Comparison of ENCODE assay signal across 11 mouse cellular contexts in genomic region chr3:88295272-88295671, GRCm38 (mm10). TPM values are rescaled to one million over a fixed set of nuclear protein-coding genes. Genes with fewer than 3 reads are reported as not detected.
DNase-seq lines count a peak whose midpoint lies in the region; ATAC-seq and TF ChIP-seq lines count a peak whose summit lies in the region.
"Not testable (repeated sequence)": the region's sequence is repeated elsewhere in the genome, so short reads cannot be mapped to it uniquely, and the experiment has no call there.
"Had no signal": no experiment of that assay in that cellular context is flagged by ENCODE, and none has a peak within 500 bp of the region (broad histone marks: within the 10 kb centered on the region; RNA-seq: fewer than 3 reads in every experiment).

No protein-coding gene starts in this region.

- TF ChIP-seq POLR2A in CH12.LX (IDR thresholded peaks at IDR 0.05; ENCODE audit: low read depth, low read length), result not testable (repeated sequence)

- WGBS in embryonic facial prominence, embryonic 12.5 days, result 78% methylated on average over 1 of the region's 1 CpGs
- 63% methylated on average over 1 of the region's 1 CpGs for WGBS in forebrain, embryonic 14.5 days
- 71% methylated on average over 1 of the region's 1 CpGs for WGBS in heart, embryonic 16.5 days
- 50% methylated on average over 1 of the region's 1 CpGs for WGBS in intestine, embryonic 16.5 days
- 71% methylated on average over 1 of the region's 1 CpGs for WGBS in liver, embryonic 11.5 days
- WGBS in neural tube, embryonic 13.5 days, result 74% methylated on average over 1 of the region's 1 CpGs

- H3K4me2 ChIP-seq in CH12.LX (ENCODE audit: insufficient read depth, low read depth, poor library complexity, severe bottlenecking), result peak overlapping the region; percentile 100
- H3K4me2 ChIP-seq in embryonic facial prominence, embryonic 12.5 days (replicated peaks), result peak overlapping the region; percentile 59
- H3K4me2 ChIP-seq in forebrain, embryonic 14.5 days (ENCODE audit: low read length), result peak overlapping the region; percentile 67
- peak overlapping the region; percentile 67 for H3K4me2 ChIP-seq in heart, embryonic 16.5 days (ENCODE audit: low read depth, low read length)
- H3K4me2 ChIP-seq in intestine, embryonic 16.5 days (ENCODE audit: low read depth, low read length), result not testable (repeated sequence)
- peak overlapping the region; percentile 67 for H3K4me2 ChIP-seq in liver, embryonic 11.5 days
- peak overlapping the region; percentile 62; the same call in 1 of the 2 replicates for H3K4me2 ChIP-seq in neural tube, embryonic 13.5 days

- peaks cover 33% of the 10 kb centered on the region for H3K79me2 ChIP-seq in CH12.LX (replicated peaks; ENCODE audit: control insufficient read depth, extremely low read depth, insufficient read depth, poor library complexity, severe bottlenecking)

- H3K4me1 ChIP-seq in CH12.LX (ENCODE audit: control insufficient read depth in 1 of 2, insufficient read depth in 2 of 2), result peaks cover 0 to 34% of the 10 kb centered on the region in 2 experiments; a peak in 3 of 4 replicates
- H3K4me1 ChIP-seq in embryonic facial prominence, embryonic 12.5 days, result peaks cover 14% of the 10 kb centered on the region
- peaks cover 16% of the 10 kb centered on the region; the same call in 1 of the 2 replicates for H3K4me1 ChIP-seq in forebrain, embryonic 14.5 days (ENCODE audit: control insufficient read depth, insufficient read depth, low read length)
- H3K4me1 ChIP-seq in heart, embryonic 16.5 days (ENCODE audit: control insufficient read depth, insufficient read depth, low read length), result peaks cover 15% of the 10 kb centered on the region
- H3K4me1 ChIP-seq in intestine, embryonic 16.5 days (ENCODE audit: control insufficient read depth, insufficient read depth, low read length), result not testable (repeated sequence)
- peaks cover 17% of the 10 kb centered on the region for H3K4me1 ChIP-seq in liver, embryonic 11.5 days (replicated peaks; ENCODE audit: control insufficient read depth, insufficient read depth, low read length)
- peaks cover 40% of the 10 kb centered on the region for H3K4me1 ChIP-seq in megakaryocyte, embryonic 14.5 days
- peaks cover 28% of the 10 kb centered on the region for H3K4me1 ChIP-seq in neural tube, embryonic 13.5 days (replicated peaks)

- H3K9ac ChIP-seq in CH12.LX (ENCODE audit: insufficient read depth, low read depth), result peak overlapping the region; percentile 86; the same call in 1 of the 2 replicates
- H3K9ac ChIP-seq in embryonic facial prominence, embryonic 12.5 days; liver, embryonic 11.5 days (ENCODE audit: low read depth, low read length); neural tube, embryonic 13.5 days: not testable (repeated sequence)
- H3K9ac ChIP-seq in forebrain, embryonic 14.5 days (ENCODE audit: low read length), result peak overlapping the region; percentile 54
- H3K9ac ChIP-seq in heart, embryonic 16.5 days (ENCODE audit: low read length), result peak overlapping the region; percentile 78
- peak overlapping the region; percentile 46 for H3K9ac ChIP-seq in intestine, embryonic 16.5 days (ENCODE audit: low read depth, low read length)

- H3K36me3 ChIP-seq in CH12.LX (replicated peaks in 1 of 2; ENCODE audit: control insufficient read depth in 1 of 2, insufficient read depth in 1 of 2, low read length in 1 of 2), result peaks cover 10 to 32% of the 10 kb centered on the region in 2 experiments
- H3K36me3 ChIP-seq in embryonic facial prominence, embryonic 12.5 days, result peaks cover 12% of the 10 kb centered on the region
- peaks cover 17% of the 10 kb centered on the region for H3K36me3 ChIP-seq in forebrain, embryonic 14.5 days (ENCODE audit: control insufficient read depth, insufficient read depth, low read length)
- H3K36me3 ChIP-seq in heart, embryonic 16.5 days (ENCODE audit: control insufficient read depth, insufficient read depth); intestine, embryonic 16.5 days (ENCODE audit: control insufficient read depth, insufficient read depth, low read length): not testable (repeated sequence)
- H3K36me3 ChIP-seq in liver, embryonic 11.5 days (ENCODE audit: control insufficient read depth, insufficient read depth, low read length), result peaks cover 11% of the 10 kb centered on the region; the same call in 1 of the 2 replicates
- H3K36me3 ChIP-seq in megakaryocyte, embryonic 14.5 days (replicated peaks; ENCODE audit: low read length), result peaks cover 17% of the 10 kb centered on the region
- peaks cover 11% of the 10 kb centered on the region for H3K36me3 ChIP-seq in neural tube, embryonic 13.5 days

- dilution Hi-C loops in CH12.LX (cut with MboI; ENCODE audit: extremely low pct_ligation_motif_present, extremely low pct_unique_long_range_greater_than_20kb, low sequenced_read_pairs), result not testable (repeated sequence)

- ATAC-seq in embryonic facial prominence, embryonic 12.5 days (ENCODE audit: insufficient number of reproducible peaks, insufficient read depth, low FRiP score, low TSS enrichment); forebrain, embryonic 14.5 days; heart, embryonic 16.5 days (replicated peaks; ENCODE audit: extremely low read depth, insufficient read depth, low FRiP score); intestine, embryonic 16.5 days; liver, embryonic 11.5 days (replicated peaks; ENCODE audit: low FRiP score); neural tube, embryonic 13.5 days (ENCODE audit: low read depth): not testable (repeated sequence)

- not testable (repeated sequence) for DNase-seq in CH12.LX (ENCODE audit: extremely low read depth); forebrain, embryonic 14.5 days (ENCODE audit: low spot score); liver, embryonic 11.5 days (ENCODE audit: low spot score)

- in situ Hi-C loops in CH12.LX (cut with MboI; ENCODE audit: low pct_ligation_motif_present, low pct_unique_long_range_greater_than_20kb, low sequenced_read_pairs), result loop anchor here (5.0 kb wide), 1 partner anchor 37 kb away; no protein-coding TSS in a partner anchor

- TF ChIP-seq EP300 in CH12.LX (IDR thresholded peaks at IDR 0.05; ENCODE audit: low read length), result 0 out of 2 replicates have a peak, but pooled peaks have one; percentile 16

- H3K27me3 ChIP-seq in CH12.LX (replicated peaks); embryonic facial prominence, embryonic 12.5 days; forebrain, embryonic 14.5 days (replicated peaks; ENCODE audit: control insufficient read depth, insufficient read depth, low read length); heart, embryonic 16.5 days (ENCODE audit: control insufficient read depth, insufficient read depth, low read length); intestine, embryonic 16.5 days (replicated peaks; ENCODE audit: control insufficient read depth, insufficient read depth, low read length); liver, embryonic 11.5 days (replicated peaks; ENCODE audit: control insufficient read depth, insufficient read depth, low read length); megakaryocyte, embryonic 14.5 days (replicated peaks); neural tube, embryonic 13.5 days: not testable (repeated sequence)

- TF ChIP-seq RAD21 in CH12.LX (IDR thresholded peaks at IDR 0.05; ENCODE audit: low read depth, low read length), result not testable (repeated sequence)

- H3K27ac ChIP-seq in CH12.LX (ENCODE audit: insufficient read depth, low read depth); embryonic facial prominence, embryonic 12.5 days; forebrain, embryonic 14.5 days (ENCODE audit: low read depth, low read length); heart, embryonic 16.5 days (ENCODE audit: low read length); intestine, embryonic 16.5 days (ENCODE audit: low read length); liver, embryonic 11.5 days (ENCODE audit: low read depth, low read length); neural tube, embryonic 13.5 days (replicated peaks): not testable (repeated sequence)

- H3K4me3 ChIP-seq in CH12.LX (replicated peaks in 1 of 3; ENCODE audit: low read depth in 2 of 3, low read length in 2 of 3, poor library complexity in 1 of 3), result peak overlapping the region in 1 of 3 experiments; percentile 98
- H3K4me3 ChIP-seq in embryonic facial prominence, embryonic 12.5 days, result peak overlapping the region; percentile 78; the same call in 1 of the 2 replicates
- H3K4me3 ChIP-seq in forebrain, embryonic 14.5 days (ENCODE audit: low read depth, low read length), result peak overlapping the region; percentile 80; the same call in 1 of the 2 replicates
- not testable (repeated sequence) for H3K4me3 ChIP-seq in heart, embryonic 16.5 days (ENCODE audit: low read length); intestine, embryonic 16.5 days (ENCODE audit: low read length)
- H3K4me3 ChIP-seq in liver, embryonic 11.5 days (ENCODE audit: low read depth, low read length), result peak overlapping the region; percentile 81; the same call in 1 of the 2 replicates
- H3K4me3 ChIP-seq in megakaryocyte, embryonic 14.5 days (replicated peaks), result peak overlapping the region; percentile 98
- 0 out of 2 replicates have a peak overlapping the region, but pooled peaks have one; percentile 89 for H3K4me3 ChIP-seq in neural tube, embryonic 13.5 days

- not testable (repeated sequence) for TF ChIP-seq CTCF in CH12.LX (conservative IDR thresholded peaks at IDR 0.05 in 1 of 2, IDR thresholded peaks at IDR 0.05 in 1 of 2; ENCODE audit: low read depth in 2 of 2, low read length in 2 of 2)

- H3K9me3 ChIP-seq in CH12.LX (replicated peaks; ENCODE audit: low read length); embryonic facial prominence, embryonic 12.5 days; forebrain, embryonic 14.5 days (replicated peaks; ENCODE audit: control insufficient read depth, low read length); heart, embryonic 16.5 days (replicated peaks; ENCODE audit: control insufficient read depth, low read length); intestine, embryonic 16.5 days (ENCODE audit: control insufficient read depth, low read length); liver, embryonic 11.5 days (ENCODE audit: control insufficient read depth, low read length); megakaryocyte, embryonic 14.5 days; neural tube, embryonic 13.5 days: not testable (repeated sequence)

RNA-seq across cellular contexts. Expression of gene Tsacc, which starts 1.5 kb away (rescaled TPM):
- total RNA-seq in CH12.LX (2012; rRNA removed) (9.3 and 9.5 TPM in 2 replicates), CH12.LX (2014; rRNA removed) (4.4 and 6.7 TPM in 2 replicates)
- 9.1 and 11.3 TPM in 2 replicates for polyA plus RNA-seq in CH12.LX (2012; ENCODE audit: insufficient read length, low read depth)
- polyA plus RNA-seq in embryonic facial prominence, embryonic 12.5 days (2016; fragmentation: Nextera tagmentation; extraction: Ambion mirVana), result 16.1 and 16.9 TPM in 2 replicates
- polyA plus RNA-seq in forebrain, embryonic 14.5 days (2014; fragmentation: Nextera tagmentation; extraction: Ambion mirVana), result 7.4 and 9.1 TPM in 2 replicates
- 13.4 and 16.1 TPM in 2 replicates for polyA plus RNA-seq in heart, embryonic 16.5 days (2015; fragmentation: Nextera tagmentation; extraction: Ambion mirVana)
- 9.7 and 10.8 TPM in 2 replicates for polyA plus RNA-seq in intestine, embryonic 16.5 days (2015; fragmentation: Nextera tagmentation; extraction: Ambion mirVana)
- 14.0 and 17.7 TPM in 2 replicates for polyA plus RNA-seq in liver, embryonic 11.5 days (2014; fragmentation: Nextera tagmentation; extraction: Ambion mirVana)
- polyA plus RNA-seq in megakaryocyte, embryonic 14.5 days (2012; ENCODE audit: insufficient read depth, low replicate concordance), result 2.0 TPM in 1 of 2 replicates, not detected in the other
- polyA plus RNA-seq in neural tube, embryonic 13.5 days (2015; fragmentation: Nextera tagmentation; extraction: Ambion mirVana), result 8.5 and 12.5 TPM in 2 replicates
- total RNA-seq: monocyte, adult 5-6 weeks had no signal

RNA-seq across cellular contexts. Expression of gene Cct3, which starts 1.6 kb away (rescaled TPM):
- total RNA-seq in CH12.LX (2012; rRNA removed), result 755 and 1,009 TPM in 2 replicates
- total RNA-seq in CH12.LX (2014; rRNA removed), result 742 and 817 TPM in 2 replicates
- 546 and 579 TPM in 2 replicates for polyA plus RNA-seq in CH12.LX (2012; ENCODE audit: insufficient read length, low read depth)
- 600 and 614 TPM in 2 replicates for polyA plus RNA-seq in embryonic facial prominence, embryonic 12.5 days (2016; fragmentation: Nextera tagmentation; extraction: Ambion mirVana)
- 578 and 616 TPM in 2 replicates for polyA plus RNA-seq in forebrain, embryonic 14.5 days (2014; fragmentation: Nextera tagmentation; extraction: Ambion mirVana)
- polyA plus RNA-seq in heart, embryonic 16.5 days (2015; fragmentation: Nextera tagmentation; extraction: Ambion mirVana), result 383 and 394 TPM in 2 replicates
- 470 and 510 TPM in 2 replicates for polyA plus RNA-seq in intestine, embryonic 16.5 days (2015; fragmentation: Nextera tagmentation; extraction: Ambion mirVana)
- polyA plus RNA-seq in liver, embryonic 11.5 days (2014; fragmentation: Nextera tagmentation; extraction: Ambion mirVana), result 694 and 747 TPM in 2 replicates
- 7.1 and 29.4 TPM in 2 replicates for polyA plus RNA-seq in megakaryocyte, embryonic 14.5 days (2012; ENCODE audit: insufficient read depth, low replicate concordance)
- 496 and 532 TPM in 2 replicates for polyA plus RNA-seq in neural tube, embryonic 13.5 days (2015; fragmentation: Nextera tagmentation; extraction: Ambion mirVana)

RNA-seq across cellular contexts. Expression of gene Gm38392, which starts 8.3 kb away (rescaled TPM):
- total RNA-seq in CH12.LX (2012; rRNA removed), result 0.08 TPM in 1 of 2 replicates, not detected in the other
- not detected in 2 replicates for total RNA-seq in CH12.LX (2014; rRNA removed)
- not detected in 2 replicates for polyA plus RNA-seq in CH12.LX (2012; ENCODE audit: insufficient read length, low read depth)
- polyA plus RNA-seq in embryonic facial prominence, embryonic 12.5 days (2016; fragmentation: Nextera tagmentation; extraction: Ambion mirVana), result not detected in 2 replicates
- 0.18 and 0.22 TPM in 2 replicates for polyA plus RNA-seq in forebrain, embryonic 14.5 days (2014; fragmentation: Nextera tagmentation; extraction: Ambion mirVana)
- polyA plus RNA-seq in heart, embryonic 16.5 days (2015; fragmentation: Nextera tagmentation; extraction: Ambion mirVana), result 0.19 TPM in 1 of 2 replicates, not detected in the other
- 0.81 TPM in 1 of 2 replicates, not detected in the other for polyA plus RNA-seq in intestine, embryonic 16.5 days (2015; fragmentation: Nextera tagmentation; extraction: Ambion mirVana)
- polyA plus RNA-seq in liver, embryonic 11.5 days (2014; fragmentation: Nextera tagmentation; extraction: Ambion mirVana), result 0.31 and 1.4 TPM in 2 replicates
- not detected in 2 replicates for polyA plus RNA-seq in megakaryocyte, embryonic 14.5 days (2012; ENCODE audit: insufficient read depth, low replicate concordance)
- polyA plus RNA-seq in neural tube, embryonic 13.5 days (2015; fragmentation: Nextera tagmentation; extraction: Ambion mirVana), result 0.23 and 0.33 TPM in 2 replicates
- total RNA-seq: monocyte, adult 5-6 weeks had no signal
- polyA plus RNA-seq: activated CD4-positive, CD25-positive, alpha-beta regulatory T cell, adult 4 months; large intestine, adult 2 months had no signal

RNA-seq across cellular contexts. Expression of gene Glmp, which starts 29.6 kb away (rescaled TPM):
- 67.4 and 75.6 TPM in 2 replicates for total RNA-seq in CH12.LX (2012; rRNA removed)
- total RNA-seq in CH12.LX (2014; rRNA removed), result 37.8 and 42.7 TPM in 2 replicates
- 134 and 163 TPM in 2 replicates for polyA plus RNA-seq in CH12.LX (2012; ENCODE audit: insufficient read length, low read depth)
- polyA plus RNA-seq in embryonic facial prominence, embryonic 12.5 days (2016; fragmentation: Nextera tagmentation; extraction: Ambion mirVana), result 169 and 174 TPM in 2 replicates
- 57.5 and 63.4 TPM in 2 replicates for polyA plus RNA-seq in forebrain, embryonic 14.5 days (2014; fragmentation: Nextera tagmentation; extraction: Ambion mirVana)
- 142 and 149 TPM in 2 replicates for polyA plus RNA-seq in heart, embryonic 16.5 days (2015; fragmentation: Nextera tagmentation; extraction: Ambion mirVana)
- 365 and 416 TPM in 2 replicates for polyA plus RNA-seq in intestine, embryonic 16.5 days (2015; fragmentation: Nextera tagmentation; extraction: Ambion mirVana)
- 111 and 113 TPM in 2 replicates for polyA plus RNA-seq in liver, embryonic 11.5 days (2014; fragmentation: Nextera tagmentation; extraction: Ambion mirVana)
- 31.1 and 138 TPM in 2 replicates for polyA plus RNA-seq in megakaryocyte, embryonic 14.5 days (2012; ENCODE audit: insufficient read depth, low replicate concordance)
- 99.6 and 112 TPM in 2 replicates for polyA plus RNA-seq in neural tube, embryonic 13.5 days (2015; fragmentation: Nextera tagmentation; extraction: Ambion mirVana)

RNA-seq across cellular contexts. Expression of gene Tmem79, which starts 40.7 kb away (rescaled TPM):
- total RNA-seq in CH12.LX (2012; rRNA removed) (3.2 and 3.4 TPM in 2 replicates), CH12.LX (2014; rRNA removed) (1.0 and 1.6 TPM in 2 replicates)
- 3.5 and 3.7 TPM in 2 replicates for polyA plus RNA-seq in CH12.LX (2012; ENCODE audit: insufficient read length, low read depth)
- polyA plus RNA-seq in embryonic facial prominence, embryonic 12.5 days (2016; fragmentation: Nextera tagmentation; extraction: Ambion mirVana), result 4.5 and 4.8 TPM in 2 replicates
- polyA plus RNA-seq in forebrain, embryonic 14.5 days (2014; fragmentation: Nextera tagmentation; extraction: Ambion mirVana), result 0.91 and 1.4 TPM in 2 replicates
- 1.7 and 2.6 TPM in 2 replicates for polyA plus RNA-seq in heart, embryonic 16.5 days (2015; fragmentation: Nextera tagmentation; extraction: Ambion mirVana)
- 23.8 and 29.4 TPM in 2 replicates for polyA plus RNA-seq in intestine, embryonic 16.5 days (2015; fragmentation: Nextera tagmentation; extraction: Ambion mirVana)
- polyA plus RNA-seq in liver, embryonic 11.5 days (2014; fragmentation: Nextera tagmentation; extraction: Ambion mirVana), result 2.0 TPM in 2 replicates
- 2.3 TPM in 1 of 2 replicates, not detected in the other for polyA plus RNA-seq in megakaryocyte, embryonic 14.5 days (2012; ENCODE audit: insufficient read depth, low replicate concordance)
- polyA plus RNA-seq in neural tube, embryonic 13.5 days (2015; fragmentation: Nextera tagmentation; extraction: Ambion mirVana), result 1.5 and 1.7 TPM in 2 replicates

Comparison
In these comparisons a context has a peak if more than half of its experiments do, and no peak if none do; other contexts are left out.
1. RNA of gene Cct3, which starts 1.6 kb away (polyA plus RNA-seq): 694 to 747 TPM in liver, embryonic 11.5 days, 578 to 616 TPM in forebrain, embryonic 14.5 days, 600 to 614 TPM in embryonic facial prominence, embryonic 12.5 days, 546 to 579 TPM in CH12.LX, 470 to 510 TPM in intestine, embryonic 16.5 days, 496 to 532 TPM in neural tube, embryonic 13.5 days and 383 to 394 TPM in heart, embryonic 16.5 days; 7.1 to 29.4 TPM in megakaryocyte, embryonic 14.5 days; every median in the first group is over 10 times any median in the second.